In genomic region chr15:31299258-31299917, GRCm38 (mm10) we compare ENCODE assay signal across 15 mouse cellular contexts.
DNase-seq lines count a peak whose midpoint lies in the region; ATAC-seq lines count a peak whose summit lies in the region.
"Had no signal": no experiment of that assay in that cellular context is flagged by ENCODE, and none has a peak within 500 bp of the region (broad histone marks: within the 10 kb centered on the region; RNA-seq: fewer than 3 reads in every experiment).

No protein-coding gene starts in this region.

- no peaks in the 10 kb centered on the region for H3K9me3 ChIP-seq in heart, embryonic 12.5 days (replicated peaks)
- no peaks in the 10 kb centered on the region for H3K9me3 ChIP-seq in hindbrain, embryonic 14.5 days (ENCODE audit: control insufficient read depth, low read length)
- H3K9me3 ChIP-seq: G1E; limb, embryonic 10.5 days; liver, embryonic 13.5 days had no signal

- ATAC-seq in heart, embryonic 12.5 days (ENCODE audit: insufficient number of reproducible peaks, low FRiP score) = no peak
- peak; percentile 41; the same call in 1 of the 2 replicates for ATAC-seq in hindbrain, embryonic 14.5 days (ENCODE audit: low FRiP score)

- no peak overlapping the region for H3K27ac ChIP-seq in heart, embryonic 12.5 days (ENCODE audit: poor library complexity, severe bottlenecking)
- H3K27ac ChIP-seq in hindbrain, embryonic 14.5 days = no peak overlapping the region
- H3K27ac ChIP-seq: heart, adult 2 months; limb, embryonic 10.5 days; liver, embryonic 13.5 days had no signal

- no peak overlapping the region for H3K9ac ChIP-seq in heart, embryonic 12.5 days
- no peak overlapping the region for H3K9ac ChIP-seq in hindbrain, embryonic 14.5 days
- H3K9ac ChIP-seq: liver, embryonic 13.5 days had no signal

- H3K36me3 ChIP-seq in heart, embryonic 12.5 days = no peaks in the 10 kb centered on the region
- H3K36me3 ChIP-seq in hindbrain, embryonic 14.5 days (replicated peaks; ENCODE audit: control insufficient read depth, insufficient read depth) = no peaks in the 10 kb centered on the region
- H3K36me3 ChIP-seq: G1E; limb, embryonic 10.5 days; liver, embryonic 13.5 days had no signal

- H3K4me1 ChIP-seq in heart, embryonic 12.5 days (replicated peaks) = peaks cover 28% of the 10 kb centered on the region
- H3K4me1 ChIP-seq in hindbrain, embryonic 14.5 days (replicated peaks; ENCODE audit: control insufficient read depth, insufficient read depth, low read length) = peaks cover 12% of the 10 kb centered on the region; the same call in 1 of the 2 replicates
- H3K4me1 ChIP-seq: liver, embryonic 13.5 days had no signal

- H3K4me3 ChIP-seq in heart, embryonic 12.5 days = no peak overlapping the region
- no peak overlapping the region for H3K4me3 ChIP-seq in hindbrain, embryonic 14.5 days (replicated peaks; ENCODE audit: low read length)
- H3K4me3 ChIP-seq: heart, adult 2 months; limb, embryonic 10.5 days; liver, embryonic 13.5 days had no signal

- 57% methylated on average over 6 of the region's 6 CpGs for WGBS in heart, embryonic 12.5 days
- WGBS in hindbrain, embryonic 14.5 days = 51% methylated on average over 6 of the region's 6 CpGs

- peak; percentile 22 to 27 for DNase-seq in heart, postnatal 36 days
- DNase-seq in testis, postnatal 14 days (ENCODE audit: low spot score) = peak; percentile 60
- DNase-seq in testis, postnatal 10 days (ENCODE audit: low spot score) = no peak
- no peak for DNase-seq in hindbrain, embryonic 14.5 days (ENCODE audit: low spot score)
- no peak for DNase-seq in c-Kit-positive CD71-positive TER-119-positive erythroid progenitor cells, embryonic 14.5 days (ENCODE audit: low spot score)
- DNase-seq in left cerebral cortex, postnatal 36 days (ENCODE audit: low spot score in 2 of 2) = no peak
- DNase-seq in frontal cortex, postnatal 10 days (ENCODE audit: low spot score in 2 of 2) = no peak
- DNase-seq: cerebellum, adult 2 months; kidney, postnatal 14 days; liver, embryonic 13.5 days; lung, postnatal 10 days had no signal

- no peak overlapping the region for H3K4me2 ChIP-seq in heart, embryonic 12.5 days
- H3K4me2 ChIP-seq in hindbrain, embryonic 14.5 days (replicated peaks) = no peak overlapping the region
- H3K4me2 ChIP-seq: liver, embryonic 13.5 days had no signal

- intact Hi-C loops in heart, postnatal 36 days (cut with DNase I) = no loop called here
- intact Hi-C loops in left cerebral cortex, postnatal 36 days (cut with DNase I) = no loop called here

- H3K27me3 ChIP-seq in heart, embryonic 12.5 days (replicated peaks) = peaks cover 40% of the 10 kb centered on the region
- H3K27me3 ChIP-seq in hindbrain, embryonic 14.5 days (ENCODE audit: control insufficient read depth, insufficient read depth, low read length) = peaks cover 21% of the 10 kb centered on the region

Comparison
In these comparisons a context has a peak if more than half of its experiments do, and no peak if none do; other contexts are left out.
1. DNase-seq: peak in heart, postnatal 36 days (2 of 2) and testis, postnatal 14 days (single experiment); none in testis, postnatal 10 days (single experiment), hindbrain, embryonic 14.5 days (single experiment), c-Kit-positive CD71-positive TER-119-positive erythroid progenitor cells, embryonic 14.5 days (single experiment), left cerebral cortex, postnatal 36 days (0 of 2) and frontal cortex, postnatal 10 days (0 of 2).